Comparison of ENCODE assay signal across 8 mouse cellular contexts in genomic region chr11:97052219-97052646, GRCm38 (mm10). TPM values are rescaled to one million over a fixed set of nuclear protein-coding genes. Genes with fewer than 3 reads are reported as not detected.
DNase-seq lines count a peak whose midpoint lies in the region; ATAC-seq and TF ChIP-seq lines count a peak whose summit lies in the region.

No protein-coding gene starts in this region.

- peaks cover 25% of the 10 kb centered on the region for H3K4me1 ChIP-seq in heart, embryonic 10.5 days
- H3K4me1 ChIP-seq in MEL (ENCODE audit: control insufficient read depth in 1 of 2, insufficient read depth in 2 of 2, low read length in 2 of 2): peaks cover 0 to 16% of the 10 kb centered on the region in 2 experiments; a peak in 2 of 4 replicates
- H3K4me1 ChIP-seq in hindbrain, embryonic 14.5 days (replicated peaks; ENCODE audit: control insufficient read depth, insufficient read depth, low read length): peaks cover 21% of the 10 kb centered on the region
- peaks cover 24% of the 10 kb centered on the region for H3K4me1 ChIP-seq in neural tube, embryonic 15.5 days

- H3K36me3 ChIP-seq in heart, embryonic 10.5 days: peaks cover 60% of the 10 kb centered on the region
- no peaks in the 10 kb centered on the region; a peak in 1 of 4 replicates for H3K36me3 ChIP-seq in MEL (ENCODE audit: control insufficient read depth in 1 of 2, insufficient read depth in 2 of 2, low read length in 2 of 2)
- H3K36me3 ChIP-seq in hindbrain, embryonic 14.5 days (replicated peaks; ENCODE audit: control insufficient read depth, insufficient read depth): peaks cover 51% of the 10 kb centered on the region
- peaks cover 53% of the 10 kb centered on the region for H3K36me3 ChIP-seq in neural tube, embryonic 15.5 days

- no peak for TF ChIP-seq POLR2A in MEL (IDR thresholded peaks at IDR 0.05; ENCODE audit: control insufficient read depth in 1 of 2, insufficient read depth in 1 of 2, low read depth in 1 of 2, low read length in 2 of 2, poor library complexity in 1 of 2)

- TF ChIP-seq RAD21 in MEL (IDR thresholded peaks at IDR 0.05; ENCODE audit: low read depth, low read length): no peak

- no peak overlapping the region; the same call in 1 of the 2 replicates for H3K9ac ChIP-seq in MEL (ENCODE audit: control insufficient read depth, low read depth, low read length, poor library complexity, severe bottlenecking)
- no peak overlapping the region for H3K9ac ChIP-seq in hindbrain, embryonic 14.5 days
- no peak overlapping the region; the same call in 1 of the 2 replicates for H3K9ac ChIP-seq in neural tube, embryonic 15.5 days (replicated peaks)

- peaks cover 10% of the 10 kb centered on the region for H3K79me2 ChIP-seq in MEL (ENCODE audit: control insufficient read depth, insufficient read depth, low read length, poor library complexity)

- no peak for TF ChIP-seq EP300 in MEL (IDR thresholded peaks at IDR 0.05; ENCODE audit: low read depth in 1 of 2, low read length in 2 of 2)

- peak overlapping the region; percentile 64; the same call in 1 of the 2 replicates for H3K27ac ChIP-seq in heart, embryonic 10.5 days
- H3K27ac ChIP-seq in MEL (ENCODE audit: control insufficient read depth, low read depth, low read length): no peak overlapping the region
- H3K27ac ChIP-seq in hindbrain, embryonic 14.5 days: no peak overlapping the region
- H3K27ac ChIP-seq in neural tube, embryonic 15.5 days (replicated peaks): no peak overlapping the region

- 0 out of 2 replicates have a peak overlapping the region, but pooled peaks have one; percentile 88 for H3K4me2 ChIP-seq in hindbrain, embryonic 14.5 days (replicated peaks)
- peak overlapping the region; percentile 92 for H3K4me2 ChIP-seq in neural tube, embryonic 15.5 days

- 24% methylated on average over 11 of the region's 11 CpGs for WGBS in heart, embryonic 10.5 days
- 37% methylated on average over 11 of the region's 11 CpGs for WGBS in hindbrain, embryonic 14.5 days
- whole genome bisulfite sequencing in neural tube, embryonic 15.5 days: 27% methylated on average over 11 of the region's 11 CpGs

- H3K4me3 ChIP-seq in heart, embryonic 10.5 days: peak overlapping the region; percentile 75
- peak overlapping the region; percentile 78 to 88 for H3K4me3 ChIP-seq in MEL (ENCODE audit: control insufficient read depth in 1 of 2, insufficient read depth in 1 of 2, low read depth in 2 of 2, low read length in 2 of 2)
- no peak overlapping the region for H3K4me3 ChIP-seq in hindbrain, embryonic 14.5 days (replicated peaks; ENCODE audit: low read length)
- no peak overlapping the region for H3K4me3 ChIP-seq in neural tube, embryonic 15.5 days (replicated peaks)

- no peak for TF ChIP-seq CTCF in MEL (IDR thresholded peaks at IDR 0.05 in 2 of 3, conservative IDR thresholded peaks at IDR 0.05 in 1 of 3; ENCODE audit: control insufficient read depth in 1 of 3, insufficient read depth in 1 of 3, low read depth in 2 of 3, low read length in 3 of 3, poor library complexity in 1 of 3, severe bottlenecking in 1 of 3)

- H3K27me3 ChIP-seq in heart, embryonic 10.5 days (ENCODE audit: insufficient read depth, poor library complexity, severe bottlenecking): no peaks in the 10 kb centered on the region
- H3K27me3 ChIP-seq in MEL (ENCODE audit: control insufficient read depth in 1 of 2, insufficient read depth in 2 of 2, low read length in 2 of 2): no peaks in the 10 kb centered on the region
- no peaks in the 10 kb centered on the region for H3K27me3 ChIP-seq in hindbrain, embryonic 14.5 days (ENCODE audit: control insufficient read depth, insufficient read depth, low read length)
- no peaks in the 10 kb centered on the region for H3K27me3 ChIP-seq in neural tube, embryonic 15.5 days (replicated peaks)

- ATAC-seq in hindbrain, embryonic 14.5 days (ENCODE audit: low FRiP score): no peak
- ATAC-seq in neural tube, embryonic 15.5 days (ENCODE audit: low FRiP score): no peak

- H3K9me3 ChIP-seq in heart, embryonic 10.5 days: no peaks in the 10 kb centered on the region
- no peaks in the 10 kb centered on the region for H3K9me3 ChIP-seq in MEL (replicated peaks; ENCODE audit: insufficient read depth, low read length)
- H3K9me3 ChIP-seq in hindbrain, embryonic 14.5 days (ENCODE audit: control insufficient read depth, low read length): no peaks in the 10 kb centered on the region
- no peaks in the 10 kb centered on the region for H3K9me3 ChIP-seq in neural tube, embryonic 15.5 days (replicated peaks)

- no peak for DNase-seq in heart, embryonic 10.5 days (ENCODE audit: low spot score)
- no peak for DNase-seq in heart, adult 8-10 months (ENCODE audit: low spot score)
- DNase-seq in MEL (ENCODE audit: low read depth, low spot score) (peak; percentile 76), liver (peak; percentile 75)
- DNase-seq in hindbrain, embryonic 14.5 days (ENCODE audit: low spot score): no peak
- DNase-seq in layer of hippocampus, adult 11-12 months (ENCODE audit: low spot score): no peak
- no peak for DNase-seq in layer of hippocampus, postnatal 14 days (ENCODE audit: low spot score in 2 of 2)

TF ChIP-seq in MEL, 35 proteins besides CTCF, POLR2A, EP300 and RAD21:
- TF ChIP-seq HCFC1 (IDR thresholded peaks at IDR 0.05; ENCODE audit: low read depth, low read length) (peak; percentile 13; the same call in 1 of the 2 replicates), UBTF (IDR thresholded peaks at IDR 0.05; ENCODE audit: borderline replicate concordance, insufficient read depth, low read depth, low read length) (no peak)
TF ChIP-seq in MEL: peak in this region for 1.

RNA-seq across cellular contexts. Expression of gene Osbpl7, which starts 1.8 kb away (rescaled TPM):
- polyA plus RNA-seq in heart, embryonic 10.5 days (2016; fragmentation: Nextera tagmentation; extraction: Ambion mirVana): 6.5 and 9.4 TPM in 2 replicates
- total RNA-seq in heart, adult 8-10 months (2022): 1 to 10 TPM; 3.4 to 5.3 (median 3.9) TPM
- total RNA-seq in MEL (2012; rRNA removed): 8.3 and 11.5 TPM in 2 replicates
- polyA plus RNA-seq in MEL (2012; ENCODE audit: insufficient read depth in 1 of 2, insufficient read length in 2 of 2, low read depth in 1 of 2, low replicate concordance in 2 of 2, missing spikeins in 1 of 2): 10 to 100 TPM in 1 of 2 experiments, not detected in 1; 18.9 TPM
- 6.3 and 7.9 TPM in 2 replicates for polyA plus RNA-seq in hindbrain, embryonic 14.5 days (2014; fragmentation: Nextera tagmentation; extraction: Ambion mirVana)
- 10.4 and 12.7 TPM in 2 replicates for polyA plus RNA-seq in neural tube, embryonic 15.5 days (2015; fragmentation: Nextera tagmentation; extraction: Ambion mirVana)
- total RNA-seq in layer of hippocampus, postnatal 14 days (2021): 10 to 100 TPM; 15.1 to 16.2 TPM

RNA-seq across cellular contexts. Expression of gene Mrpl10, which starts 10.9 kb away (rescaled TPM):
- 82.7 and 93.1 TPM in 2 replicates for polyA plus RNA-seq in heart, embryonic 10.5 days (2016; fragmentation: Nextera tagmentation; extraction: Ambion mirVana)
- 100 to 1,000 TPM in 2 of 4 experiments, 10 to 100 TPM in 2; 80.1 to 101 (median 97.6) TPM for total RNA-seq in heart, adult 8-10 months (2022)
- 79.3 and 89.7 TPM in 2 replicates for total RNA-seq in MEL (2012; rRNA removed)
- 100 to 1,000 TPM in 1 of 2 experiments, not detected in 1; 106 TPM for polyA plus RNA-seq in MEL (2012; ENCODE audit: insufficient read depth in 1 of 2, insufficient read length in 2 of 2, low read depth in 1 of 2, low replicate concordance in 2 of 2, missing spikeins in 1 of 2)
- 60.5 TPM in 2 replicates for polyA plus RNA-seq in hindbrain, embryonic 14.5 days (2014; fragmentation: Nextera tagmentation; extraction: Ambion mirVana)
- polyA plus RNA-seq in neural tube, embryonic 15.5 days (2015; fragmentation: Nextera tagmentation; extraction: Ambion mirVana): 63.7 and 67.4 TPM in 2 replicates
- 10 to 100 TPM; 81.9 to 84.1 TPM for total RNA-seq in layer of hippocampus, postnatal 14 days (2021)

RNA-seq across cellular contexts. Expression of gene Lrrc46, which starts 11.0 kb away (rescaled TPM):
- 0.28 and 0.35 TPM in 2 replicates for polyA plus RNA-seq in heart, embryonic 10.5 days (2016; fragmentation: Nextera tagmentation; extraction: Ambion mirVana)
- total RNA-seq in heart, adult 8-10 months (2022): under 1 TPM in 2 of 4 experiments, not detected in 2; 0.26 to 0.33 TPM
- total RNA-seq in MEL (2012; rRNA removed): 0.19 and 0.20 TPM in 2 replicates
- under 1 TPM in 1 of 2 experiments, not detected in 1; 0.75 TPM for polyA plus RNA-seq in MEL (2012; ENCODE audit: insufficient read depth in 1 of 2, insufficient read length in 2 of 2, low read depth in 1 of 2, low replicate concordance in 2 of 2, missing spikeins in 1 of 2)
- polyA plus RNA-seq in hindbrain, embryonic 14.5 days (2014; fragmentation: Nextera tagmentation; extraction: Ambion mirVana): 2.6 and 4.3 TPM in 2 replicates
- polyA plus RNA-seq in neural tube, embryonic 15.5 days (2015; fragmentation: Nextera tagmentation; extraction: Ambion mirVana): 1.9 and 2.3 TPM in 2 replicates
- under 1 TPM; 0.74 to 0.86 TPM for total RNA-seq in layer of hippocampus, postnatal 14 days (2021)

RNA-seq across cellular contexts. Expression of gene Scrn2, which starts 22.5 kb away (rescaled TPM):
- polyA plus RNA-seq in heart, embryonic 10.5 days (2016; fragmentation: Nextera tagmentation; extraction: Ambion mirVana): 21.3 and 30.0 TPM in 2 replicates
- 10 to 100 TPM; 13.6 to 18.0 (median 15.4) TPM for total RNA-seq in heart, adult 8-10 months (2022)
- total RNA-seq in MEL (2012; rRNA removed): 19.8 and 26.7 TPM in 2 replicates
- polyA plus RNA-seq in MEL (2012; ENCODE audit: insufficient read depth in 1 of 2, insufficient read length in 2 of 2, low read depth in 1 of 2, low replicate concordance in 2 of 2, missing spikeins in 1 of 2): 10 to 100 TPM in 1 of 2 experiments, not detected in 1; 14.8 TPM
- polyA plus RNA-seq in hindbrain, embryonic 14.5 days (2014; fragmentation: Nextera tagmentation; extraction: Ambion mirVana): 11.5 and 12.7 TPM in 2 replicates
- polyA plus RNA-seq in neural tube, embryonic 15.5 days (2015; fragmentation: Nextera tagmentation; extraction: Ambion mirVana): 12.6 and 18.5 TPM in 2 replicates
- 1 to 10 TPM; 4.8 to 6.3 TPM for total RNA-seq in layer of hippocampus, postnatal 14 days (2021)

RNA-seq across cellular contexts. Expression of gene Sp6, which starts 39.0 kb away (rescaled TPM):
- polyA plus RNA-seq in heart, embryonic 10.5 days (2016; fragmentation: Nextera tagmentation; extraction: Ambion mirVana): 0.47 and 2.3 TPM in 2 replicates
- under 1 TPM in 3 of 4 experiments, not detected in 1; 0.08 to 0.28 (median 0.23) TPM for total RNA-seq in heart, adult 8-10 months (2022)
- 0.03 TPM in 1 of 2 replicates, not detected in the other for total RNA-seq in MEL (2012; rRNA removed)
- under 1 TPM in 1 of 2 experiments, not detected in 1; 0.04 TPM for polyA plus RNA-seq in MEL (2012; ENCODE audit: insufficient read depth in 1 of 2, insufficient read length in 2 of 2, low read depth in 1 of 2, low replicate concordance in 2 of 2, missing spikeins in 1 of 2)
- 0.09 and 0.16 TPM in 2 replicates for polyA plus RNA-seq in hindbrain, embryonic 14.5 days (2014; fragmentation: Nextera tagmentation; extraction: Ambion mirVana)
- 0.23 and 0.52 TPM in 2 replicates for polyA plus RNA-seq in neural tube, embryonic 15.5 days (2015; fragmentation: Nextera tagmentation; extraction: Ambion mirVana)
- total RNA-seq in layer of hippocampus, postnatal 14 days (2021): 1 to 10 TPM in 1 of 2 experiments, under 1 TPM in 1; 0.81 to 1.1 TPM

Comparison
In these comparisons a context has a peak if more than half of its experiments do, and no peak if none do; other contexts are left out.
1. DNase-seq: peak in MEL (single experiment) and liver (single experiment); none in heart, embryonic 10.5 days (single experiment), heart, adult 8-10 months (single experiment), hindbrain, embryonic 14.5 days (single experiment), layer of hippocampus, adult 11-12 months (single experiment) and layer of hippocampus, postnatal 14 days (0 of 2).
2. H3K4me3 ChIP-seq: peak in heart, embryonic 10.5 days (single experiment) and MEL (2 of 2); none in hindbrain, embryonic 14.5 days (single experiment) and neural tube, embryonic 15.5 days (single experiment).